Mouse (Mus musculus) brain, embryonic 14.5 days (tissue): Measurements from ENCODE around the gene Kmt2e. TPM values are rescaled to one million over a fixed set of nuclear protein-coding genes. Genes with fewer than 3 reads are reported as not detected.

Experiments
- DNase-seq: peaks from one replicate; pipeline ENCODE4 v3.0.0-alpha.2; 2011; ENCODE audit warnings: low read depth
- CTCF ChIP-seq: fragments of 200-500 bp; IDR thresholded peaks from 2 replicates; pipeline ENCODE4 v1.5.1; 2012; ENCODE audit warnings: inconsistent platforms, mild to moderate bottlenecking, moderate library complexity, borderline replicate concordance; ENCODE audit not compliant: insufficient read depth, insufficient read length; ENCODE audit errors: extremely low read depth
- POLR2A ChIP-seq: fragments of 200-500 bp; IDR thresholded peaks from 2 replicates; pipeline ENCODE4 v1.6.1; 2012; ENCODE audit warnings: mild to moderate bottlenecking, inconsistent platforms, borderline replicate concordance; ENCODE audit not compliant: poor library complexity, insufficient read depth, insufficient read length, severe bottlenecking; ENCODE audit errors: extremely low read depth
- polyA plus RNA-seq: library from polyadenylated mRNA; depleted of rRNA; stranded (reverse); fragments of >200 nt; gene quantifications from 2 replicates; pipeline ENCODE4 v1.2.3, GENCODE M21; 2012

The Kmt2e gene
- polyA plus RNA-seq, 1 experiment: 75.0 TPM

DNA sequence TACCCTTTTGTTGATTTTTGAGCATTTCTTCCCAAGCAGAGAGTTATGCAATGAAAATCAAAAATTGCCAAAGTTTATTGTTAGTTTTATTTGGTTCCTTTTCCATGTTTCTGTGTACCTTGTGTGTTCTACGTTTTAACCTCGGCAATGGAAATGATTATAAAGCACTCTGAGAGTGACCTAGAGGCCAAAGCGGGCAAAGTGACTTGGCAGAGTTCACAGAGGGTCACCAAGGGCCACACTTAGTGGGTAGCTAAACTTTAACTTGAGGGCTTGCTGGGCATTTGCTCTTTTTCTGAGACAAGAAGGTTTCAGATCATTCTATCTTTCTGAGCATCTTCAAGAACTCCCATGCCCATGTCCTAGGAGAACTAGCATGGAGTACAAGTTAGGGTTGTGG is 37.5 kb upstream of the Kmt2e start:
- TF ChIP-seq CTCF (no peak), POLR2A (no peak)
- DNase-seq: no peak

DNA sequence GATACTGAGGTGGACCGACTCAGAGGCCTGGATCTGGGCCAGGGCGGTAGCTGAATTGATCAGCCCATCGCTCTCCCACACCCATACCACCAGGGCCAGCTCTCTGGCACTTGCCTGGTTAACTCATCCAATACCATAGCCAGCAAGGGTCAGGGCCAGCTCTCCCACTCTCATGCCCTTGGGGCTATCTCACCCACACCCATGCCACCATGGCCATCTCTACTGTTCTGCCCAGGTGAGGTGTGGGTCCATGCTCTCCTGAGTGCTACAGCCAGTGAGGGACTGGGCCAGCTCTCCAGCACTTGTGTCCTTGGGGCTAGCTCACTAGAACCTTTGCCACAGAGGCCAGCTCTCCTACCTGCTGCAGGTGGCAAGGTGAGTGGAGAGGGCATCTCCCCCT is 34.1 kb upstream of the Kmt2e start:
- DNase-seq: no peak
- TF ChIP-seq CTCF (no peak), POLR2A (no peak)

DNA sequence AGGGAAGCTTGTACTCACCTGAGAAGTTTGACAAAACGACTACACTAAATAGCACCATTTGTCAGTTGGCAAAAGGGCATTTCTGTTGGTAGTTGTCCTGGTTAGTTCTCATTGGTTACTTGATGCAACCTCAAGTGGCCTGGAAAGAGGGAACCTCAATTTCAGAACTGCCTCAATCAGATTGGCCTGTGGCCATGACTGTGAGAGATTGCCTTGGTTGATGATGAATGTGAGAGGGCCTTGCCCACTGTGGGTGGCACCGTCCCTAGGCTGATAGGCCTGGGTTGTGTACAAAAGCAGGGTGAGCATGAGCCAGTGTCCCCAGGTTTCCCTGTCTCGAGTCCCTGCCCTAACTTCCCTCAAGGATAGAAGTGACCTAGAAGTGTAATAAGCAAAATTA is 33.4 kb upstream of the Kmt2e start:
- no peak for DNase-seq
- TF ChIP-seq POLR2A (no peak), CTCF (no peak)

DNA sequence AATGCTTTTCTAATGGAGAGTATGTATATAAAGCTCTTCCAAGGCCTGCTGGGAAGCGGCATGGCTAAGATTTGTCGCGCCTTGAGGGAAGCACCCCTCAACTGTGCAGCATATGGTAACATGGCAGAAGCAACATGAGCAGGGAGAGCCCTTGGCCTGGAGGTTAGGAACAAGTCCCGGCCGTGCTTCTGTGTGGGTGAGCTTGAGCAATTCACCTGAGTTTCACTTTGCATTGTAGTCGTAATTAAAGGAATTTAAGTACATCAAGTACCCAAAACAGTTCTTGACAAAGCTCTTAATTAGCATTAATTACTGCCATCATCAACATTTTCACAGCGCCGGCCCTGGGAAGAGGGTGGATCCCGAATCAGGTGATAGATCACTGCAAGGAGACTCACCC is 32.9 kb upstream of the Kmt2e start:
- no peak for DNase-seq
- TF ChIP-seq POLR2A (no peak), CTCF (no peak)

DNA sequence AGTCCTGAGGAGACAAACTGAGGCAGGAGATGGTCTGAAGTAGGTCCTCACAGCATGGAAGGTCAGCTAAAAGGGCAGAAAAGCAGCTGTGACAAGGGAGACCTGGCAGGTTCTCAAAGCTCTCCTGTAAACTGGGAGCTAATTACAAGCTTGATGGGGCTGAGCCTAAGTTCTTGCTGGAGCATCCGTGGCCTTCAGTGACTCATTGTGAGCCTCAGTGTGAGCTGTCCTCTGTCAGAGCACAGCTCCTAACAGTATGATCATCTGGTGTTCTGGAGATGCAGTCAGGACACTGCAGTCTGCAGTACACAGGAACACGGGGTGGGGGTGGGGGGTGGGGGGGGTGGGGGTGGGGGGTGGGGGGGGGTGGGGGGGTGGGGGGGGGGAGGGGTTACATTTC is 32.2 kb upstream of the Kmt2e start:
- TF ChIP-seq CTCF: no peak
- TF ChIP-seq POLR2A: no peak
- DNase-seq: no peak

DNA sequence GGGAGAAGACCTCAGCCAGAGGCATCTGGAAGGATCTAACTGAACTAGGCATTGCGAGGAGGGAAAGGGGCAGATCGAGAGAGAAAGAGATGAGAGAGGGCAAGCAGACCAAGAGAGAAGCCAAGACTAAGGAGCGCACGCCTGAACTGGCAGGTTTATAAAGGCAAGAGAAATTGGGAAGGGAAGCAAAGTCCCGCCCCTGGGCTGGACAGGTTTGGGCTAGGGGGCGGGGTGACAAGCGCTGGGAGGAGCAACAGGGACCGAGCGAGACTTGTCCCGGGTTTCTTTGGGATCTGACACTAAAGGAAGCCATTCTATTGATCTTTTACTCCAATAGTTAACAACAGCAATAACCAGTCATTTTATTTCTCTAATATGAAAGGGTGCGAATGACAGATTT is 31.1 kb upstream of the Kmt2e start:
- no peak for DNase-seq
- TF ChIP-seq POLR2A (no peak), CTCF (no peak)

DNA sequence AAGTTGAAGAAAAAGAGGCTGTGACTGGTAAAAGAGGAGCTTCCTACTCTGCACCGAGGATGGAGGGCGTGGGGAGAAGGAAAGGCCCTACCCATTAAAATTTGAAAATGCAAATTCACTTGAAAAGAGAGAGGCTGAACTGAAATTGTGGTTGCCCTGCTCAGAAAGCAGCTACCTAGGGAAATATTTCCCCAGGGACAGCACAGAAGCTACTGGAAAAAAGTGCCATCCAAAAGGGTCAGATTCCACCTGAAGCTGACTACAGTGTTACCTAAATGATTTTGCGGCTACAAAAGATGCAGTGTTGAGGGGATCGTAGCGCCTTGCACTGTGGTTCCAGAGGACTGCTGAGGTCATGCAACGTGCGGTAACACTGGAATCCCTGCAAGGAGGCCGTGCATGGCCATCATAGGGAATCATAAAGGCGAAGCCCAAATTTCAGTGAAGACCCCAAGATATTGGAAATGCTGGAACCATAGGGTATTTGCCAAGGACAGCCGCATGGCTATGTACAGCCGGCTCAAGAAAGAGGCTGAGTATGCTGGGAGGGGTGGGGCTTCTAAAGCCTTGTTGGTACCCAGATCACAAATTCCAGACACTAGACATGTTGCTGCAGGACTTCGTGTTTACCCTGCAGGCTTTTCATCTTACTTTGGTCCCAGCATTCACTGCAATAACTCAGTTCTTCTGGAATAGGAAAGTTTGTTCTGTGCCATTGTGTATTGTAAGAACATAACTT is 28.4 kb upstream of the Kmt2e start:
- no peak for DNase-seq
- no peak for TF ChIP-seq CTCF
- TF ChIP-seq POLR2A: no peak

DNA sequence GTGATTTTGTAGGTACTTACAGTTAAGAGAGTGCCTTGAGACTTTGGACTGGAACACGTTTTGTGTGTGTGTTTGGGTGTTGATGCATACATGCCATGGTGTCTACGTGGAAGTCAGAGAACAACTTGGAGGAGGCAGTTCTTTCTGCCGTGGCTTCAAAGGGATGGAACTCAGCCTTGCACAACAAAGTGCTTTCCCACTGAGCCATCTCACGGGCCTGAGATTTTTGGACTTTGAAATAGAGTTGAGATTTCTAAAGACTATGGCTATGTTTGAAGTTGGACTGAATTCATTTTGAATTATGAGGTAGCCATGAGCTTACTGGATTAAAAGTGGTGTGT is 27.9 kb upstream of the Kmt2e start:
- no peak for DNase-seq
- TF ChIP-seq CTCF (no peak), POLR2A (no peak)

DNA sequence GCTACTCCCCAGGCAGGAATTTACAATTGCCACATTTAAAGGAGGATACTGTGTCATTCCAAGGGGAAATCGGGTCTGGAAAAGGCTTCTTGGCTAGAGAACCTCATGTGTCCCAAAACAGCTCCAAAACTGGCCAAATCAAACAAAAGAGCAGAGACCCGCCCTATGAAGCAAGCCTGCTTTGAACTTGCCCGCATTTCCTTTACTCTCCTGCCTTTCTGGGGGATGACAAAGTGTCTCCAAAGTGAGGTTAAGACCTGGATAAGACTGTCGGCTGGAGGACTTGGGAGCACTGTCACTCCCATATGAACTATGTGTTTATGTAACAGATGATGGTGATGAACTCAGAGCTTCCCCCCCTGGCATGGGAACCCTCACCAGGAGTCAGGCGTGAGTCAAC is 26.1 kb upstream of the Kmt2e start:
- TF ChIP-seq POLR2A (no peak), CTCF (no peak)

DNA sequence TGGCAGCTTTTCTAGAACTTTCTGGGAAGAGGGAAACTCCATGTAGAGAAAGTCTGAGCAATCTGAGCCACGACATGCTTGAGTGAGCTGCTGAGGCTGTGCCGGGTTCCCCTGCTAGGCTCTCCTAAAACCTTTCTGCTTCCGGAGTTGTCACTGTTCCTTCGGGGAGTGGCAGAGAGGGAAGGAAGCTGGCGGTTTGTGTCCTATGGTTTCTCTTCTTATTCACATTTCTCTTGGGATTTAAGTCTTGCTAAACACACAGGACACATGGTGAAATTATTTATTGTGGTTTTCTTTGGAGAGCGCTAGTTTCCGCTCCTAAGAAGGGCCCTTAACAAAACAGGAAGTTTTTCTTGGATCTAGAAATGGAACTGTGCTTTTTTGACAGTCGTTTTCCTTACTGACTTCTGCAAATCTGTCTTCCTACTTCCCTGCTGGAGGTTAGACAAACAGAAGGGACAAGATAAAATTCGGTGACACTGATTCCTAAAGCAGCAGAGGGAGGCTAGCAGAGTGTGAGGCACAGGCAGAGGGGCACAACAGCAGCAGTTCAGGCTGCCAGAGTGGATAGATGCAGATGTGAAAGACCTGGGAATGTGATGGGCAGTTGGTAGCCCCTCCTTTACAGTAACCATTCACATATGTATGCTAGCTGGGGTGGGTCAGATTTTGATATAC is 24.1 kb upstream of the Kmt2e start:
- no peak for DNase-seq
- TF ChIP-seq CTCF (no peak), POLR2A (no peak)

More for the DNA sequence above, 26.1 kb upstream of the Kmt2e start:
- DNase-seq: no peak

DNA sequence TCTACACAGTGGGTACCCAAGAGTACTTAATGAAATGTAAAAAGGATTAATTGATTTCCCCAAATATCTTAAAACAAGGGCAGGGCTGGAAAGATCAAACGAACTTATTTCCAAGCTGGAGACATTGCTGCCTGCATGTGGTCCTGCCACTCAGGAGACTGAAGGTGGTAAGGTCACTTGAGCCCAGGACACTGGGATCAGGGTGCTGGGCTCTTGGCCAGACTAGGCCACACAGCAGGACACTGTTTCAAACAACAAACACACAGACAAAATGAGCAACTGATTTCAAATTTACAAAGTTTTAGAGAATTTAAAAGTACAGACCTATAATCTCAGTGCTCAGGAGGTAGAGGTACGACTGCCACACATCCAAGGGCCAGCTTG is 23.5 kb upstream of the Kmt2e start:
- DNase-seq: no peak
- TF ChIP-seq CTCF (no peak), POLR2A (no peak)

DNA sequence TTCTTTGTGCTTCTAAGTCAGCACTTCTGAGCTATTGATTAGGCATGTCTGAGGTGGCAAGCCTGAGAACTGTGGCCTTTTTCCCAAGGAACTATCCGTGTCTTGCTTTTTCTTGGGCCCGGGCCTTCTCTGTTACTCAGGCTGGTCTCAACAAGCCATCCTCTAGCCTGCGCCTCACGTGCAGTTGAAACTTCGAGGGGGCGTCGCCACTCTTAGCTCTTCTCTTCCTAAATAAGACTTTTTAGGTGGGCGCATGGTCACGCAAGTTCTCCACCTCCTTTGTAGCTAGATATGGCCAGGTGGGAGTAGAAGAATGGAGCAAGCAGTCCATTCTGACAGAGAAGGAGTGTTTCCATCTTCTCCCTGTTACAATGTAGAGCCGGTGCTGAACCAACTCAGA is 22.6 kb upstream of the Kmt2e start:
- no peak for DNase-seq

DNA sequence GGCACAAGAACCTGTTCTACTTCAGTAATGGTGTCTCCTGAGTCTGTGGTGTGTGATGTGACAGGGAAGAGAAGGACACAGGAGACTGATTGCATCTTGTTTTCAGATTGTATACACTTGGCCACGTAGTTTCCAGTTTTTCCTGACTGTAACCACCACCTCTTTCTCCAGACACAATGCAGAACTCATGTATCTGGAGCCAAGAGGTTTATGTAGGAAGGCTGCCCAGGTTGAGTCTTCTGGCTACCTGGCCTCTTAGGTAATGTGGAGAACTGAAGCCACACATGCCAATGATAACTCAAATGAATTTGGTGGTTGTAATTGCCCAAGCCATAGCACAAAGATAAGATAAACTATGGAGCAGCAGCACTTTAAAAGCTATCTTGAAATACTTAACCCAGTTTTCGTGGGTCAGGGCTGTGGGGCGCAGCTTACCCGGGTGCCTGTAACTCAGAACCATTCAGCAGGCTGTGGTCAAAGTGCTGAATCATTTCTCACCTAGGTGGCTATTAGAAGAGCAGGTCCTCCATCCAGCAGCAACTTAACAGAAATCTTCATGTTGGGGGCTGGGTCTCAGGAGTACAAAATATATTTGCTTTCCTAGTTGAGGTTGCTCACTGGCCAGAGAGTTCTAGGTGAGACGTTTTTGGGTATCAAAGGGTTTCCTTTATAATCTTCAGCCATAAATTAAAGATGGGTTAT is 21.8 kb upstream of the Kmt2e start:
- TF ChIP-seq POLR2A (no peak), CTCF (no peak)

More for the DNA sequence above, 22.6 kb upstream of the Kmt2e start:
- TF ChIP-seq POLR2A (no peak), CTCF (no peak)

DNA sequence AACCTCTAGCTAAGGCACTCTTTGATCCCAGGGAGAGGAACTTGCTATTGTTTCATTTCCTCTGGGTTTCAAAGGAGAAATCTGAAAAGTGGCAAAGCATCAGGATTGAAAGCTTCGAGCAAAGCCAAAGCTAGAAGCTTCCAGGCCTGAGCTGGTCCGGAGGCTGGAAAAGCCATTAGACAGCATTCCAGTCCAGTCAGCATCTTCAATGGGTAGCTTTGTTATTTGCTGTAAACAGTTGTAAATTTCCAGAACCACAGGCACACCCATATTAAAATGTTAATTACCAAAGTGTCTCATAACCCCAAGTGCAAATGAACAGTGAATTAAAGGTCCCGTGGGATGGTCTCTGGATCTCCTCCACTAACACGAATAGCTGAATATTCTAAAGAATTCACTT is 21.2 kb upstream of the Kmt2e start:
- DNase-seq: no peak
- TF ChIP-seq CTCF (no peak), POLR2A (no peak)

More for the DNA sequence above, 21.8 kb upstream of the Kmt2e start:
- DNase-seq: no peak
